Mouse (Mus musculus) CD4-positive, CD25-positive, alpha-beta regulatory T cell, adult 4 months (primary cell): Measurements from ENCODE around the gene Fitm1. TPM values are rescaled to one million over a fixed set of nuclear protein-coding genes. Genes with fewer than 3 reads are reported as not detected.

Source experiments
- ATAC-seq: one replicate; pipeline ENCODE4 v1.8.0; 2017
- polyA plus RNA-seq, 2 experiments: library from polyadenylated mRNA; unstranded; fragments of 100-300 nt; shearing (Covaris generic); gene quantifications; one replicate each; pipeline ENCODE4 v1.2.1; 2017

Gene Fitm1
- polyA plus RNA-seq, 2 experiments from 2014 or later, result not detected

- no peak for ATAC-seq
These were observed 23.3 kb downstream of the Fitm1 start for GRCm38 (mm10) chr14:55598521-55599390.

- ATAC-seq, result no peak
These were observed 27.8 kb downstream of the Fitm1 start, which contains the start of gene Irf9 for GRCm38 (mm10) chr14:55603271-55603632. TSS of gene Irf9 (plus strand) at chr14:55603571.

- peak; percentile 96 for ATAC-seq
These were observed 28.5 kb downstream of the Fitm1 start for GRCm38 (mm10) chr14:55603633-55604576.

GRCm38 (mm10) chr14:55604823-55605222, 29.4 kb downstream of the Fitm1 start:
- ATAC-seq, result no peak

GRCm38 (mm10) chr14:55605743-55606459, 30.5 kb downstream of the Fitm1 start:
- no peak for ATAC-seq

GRCm38 (mm10) chr14:55608339-55608738, 32.9 kb downstream of the Fitm1 start:
- no peak for ATAC-seq

GRCm38 (mm10) chr14:55613346-55613745, 37.9 kb downstream of the Fitm1 start:
- no peak for ATAC-seq

- no peak for ATAC-seq
These were observed 39.3 kb downstream of the Fitm1 start for GRCm38 (mm10) chr14:55614565-55615178.

- no peak for ATAC-seq
These were observed 40.5 kb downstream of the Fitm1 start for GRCm38 (mm10) chr14:55615876-55616275.

- no peak for ATAC-seq
These were observed 41.4 kb downstream of the Fitm1 start for GRCm38 (mm10) chr14:55616844-55617243.

- peak; percentile 92 for ATAC-seq
These were observed 42.4 kb downstream of the Fitm1 start, which contains the start of gene Rec8 for GRCm38 (mm10) chr14:55617822-55618221. TSS of gene Rec8 (plus strand) at chr14:55618037.

- ATAC-seq, result peak; percentile 27
These were observed 43.2 kb downstream of the Fitm1 start for GRCm38 (mm10) chr14:55618486-55619195.

Other genes with a start within 250 kb of the Fitm1 start
- 10 to 100 TPM; 41.9 to 49.5 TPM for gene Dhrs4, start 96.9 kb upstream of the Fitm1 start, polyA plus RNA-seq
- not detected for gene Carmil3, start 85.0 kb upstream of the Fitm1 start, polyA plus RNA-seq
- gene Cpne6, start 65.2 kb upstream of the Fitm1 start, polyA plus RNA-seq, result not detected
- gene Nrl, start 50.6 kb upstream of the Fitm1 start, polyA plus RNA-seq, result under 1 TPM in 1 of 2 experiments, not detected in 1; 0.07 TPM
- gene Pck2, start 35.4 kb upstream of the Fitm1 start, polyA plus RNA-seq, result 10 to 100 TPM; 37.3 to 57.7 TPM
- gene Dcaf11, start 15.6 kb upstream of the Fitm1 start, polyA plus RNA-seq, result 100 to 1,000 TPM; 103 to 125 TPM
- gene A730061H03Rik, start 15.2 kb upstream of the Fitm1 start, polyA plus RNA-seq, result 1 to 10 TPM; 3.3 to 7.1 TPM
- gene Psme1, start 2.5 kb downstream of the Fitm1 start, polyA plus RNA-seq, result 100 to 1,000 TPM; 664 to 711 TPM
- 10 to 100 TPM; 20.9 to 22.9 TPM for gene Emc9, start 9.7 kb downstream of the Fitm1 start, polyA plus RNA-seq
- 100 to 1,000 TPM; 853 to 877 TPM for gene Psme2, start 15.5 kb downstream of the Fitm1 start, polyA plus RNA-seq
- 10 to 100 TPM; 35.5 to 47.2 TPM for gene Rnf31, start 16.1 kb downstream of the Fitm1 start, polyA plus RNA-seq
- gene Irf9, start 28.0 kb downstream of the Fitm1 start, polyA plus RNA-seq, result 100 to 1,000 TPM; 168 to 222 TPM
- 10 to 100 TPM; 14.5 to 22.1 TPM for gene Rec8, start 42.4 kb downstream of the Fitm1 start, polyA plus RNA-seq
- gene Ipo4, start 60.3 kb downstream of the Fitm1 start, polyA plus RNA-seq, result 10 to 100 TPM; 33.4 to 42.0 TPM
- under 1 TPM in 1 of 2 experiments, not detected in 1; 0.98 TPM for gene Gm49378, start 62.3 kb downstream of the Fitm1 start, polyA plus RNA-seq
- gene Tm9sf1, start 68.2 kb downstream of the Fitm1 start, polyA plus RNA-seq, result 10 to 100 TPM; 39.7 to 46.7 TPM
- gene Tssk4, start 74.6 kb downstream of the Fitm1 start, polyA plus RNA-seq, result 1 to 10 TPM in 1 of 2 experiments, under 1 TPM in 1; 0.69 to 1.3 TPM
- gene Mdp1, start 84.9 kb downstream of the Fitm1 start, polyA plus RNA-seq, result 100 to 1,000 TPM in 1 of 2 experiments, 10 to 100 TPM in 1; 92.4 to 106 TPM
- 10 to 100 TPM; 29.8 to 34.1 TPM for gene Gmpr2, start 96.3 kb downstream of the Fitm1 start, polyA plus RNA-seq
- gene Nedd8, start 96.5 kb downstream of the Fitm1 start, polyA plus RNA-seq, result 100 to 1,000 TPM; 338 to 343 TPM
- gene Tinf2, start 106.2 kb downstream of the Fitm1 start, polyA plus RNA-seq, result 10 to 100 TPM; 26.4 to 29.2 TPM
- not detected for gene Tgm1, start 138.3 kb downstream of the Fitm1 start, polyA plus RNA-seq
- 10 to 100 TPM; 70.5 to 94.7 TPM for gene Rabggta, start 146.6 kb downstream of the Fitm1 start, polyA plus RNA-seq
- 10 to 100 TPM; 40.8 to 46.5 TPM for gene Dhrs1, start 170.1 kb downstream of the Fitm1 start, polyA plus RNA-seq
- gene Nop9, start 170.1 kb downstream of the Fitm1 start, polyA plus RNA-seq, result 1 to 10 TPM; 3.6 to 5.8 TPM
- not detected for gene Cideb, start 182.8 kb downstream of the Fitm1 start, polyA plus RNA-seq
- gene Ltb4r2, start 185.8 kb downstream of the Fitm1 start, polyA plus RNA-seq, result under 1 TPM in 1 of 2 experiments, not detected in 1; 0.08 TPM
- 1 to 10 TPM; 4.1 to 4.5 TPM for gene Ltb4r1, start 190.3 kb downstream of the Fitm1 start, polyA plus RNA-seq
- gene Adcy4, start 208.5 kb downstream of the Fitm1 start, polyA plus RNA-seq, result 1 to 10 TPM in 1 of 2 experiments, not detected in 1; 1.0 TPM
- gene Ripk3, start 213.2 kb downstream of the Fitm1 start, polyA plus RNA-seq, result 10 to 100 TPM; 80.3 to 81.9 TPM
- gene Nfatc4, start 247.5 kb downstream of the Fitm1 start, polyA plus RNA-seq, result not detected